Mouse (Mus musculus) MEL (cell line): Measurements from ENCODE around the gene Tdrd3.

ENCODE experiments used
- EP300 ChIP-seq, 2 experiments: IDR thresholded peaks; 2 replicates each; pipeline ENCODE4 v1.6.1; 2011; ENCODE audit warnings: improper control_type of control experiment in 2 of 2, low read length in 2 of 2, low read depth in 1 of 2, mild to moderate bottlenecking in 1 of 2
- GATA1 ChIP-seq: IDR thresholded peaks from 2 replicates; pipeline ENCODE4 v1.6.1; 2011; ENCODE audit warnings: low read depth, low read length, improper control_type of control experiment
- POLR2A ChIP-seq, 2 experiments: IDR thresholded peaks; 2 replicates each; pipeline ENCODE4 v1.6.1; 2011 to 2012; ENCODE audit warnings: low read length in 2 of 2, mild to moderate bottlenecking in 2 of 2, control low read depth in 1 of 2, improper control_type of control experiment in 1 of 2, low read depth in 1 of 2, moderate library complexity in 1 of 2; ENCODE audit not compliant: control insufficient read depth in 1 of 2, insufficient read depth in 1 of 2, poor library complexity in 1 of 2
- TAL1 ChIP-seq: IDR thresholded peaks from 2 replicates; pipeline ENCODE4 v1.6.1; 2012; ENCODE audit warnings: mild to moderate bottlenecking, inconsistent platforms, low read length, moderate library complexity, mixed read lengths
- ZNF384 ChIP-seq: IDR thresholded peaks from 2 replicates; pipeline ENCODE4 v1.6.1; 2012; ENCODE audit warnings: low read depth, mild to moderate bottlenecking, inconsistent platforms, low read length, improper control_type of control experiment

DNA sequence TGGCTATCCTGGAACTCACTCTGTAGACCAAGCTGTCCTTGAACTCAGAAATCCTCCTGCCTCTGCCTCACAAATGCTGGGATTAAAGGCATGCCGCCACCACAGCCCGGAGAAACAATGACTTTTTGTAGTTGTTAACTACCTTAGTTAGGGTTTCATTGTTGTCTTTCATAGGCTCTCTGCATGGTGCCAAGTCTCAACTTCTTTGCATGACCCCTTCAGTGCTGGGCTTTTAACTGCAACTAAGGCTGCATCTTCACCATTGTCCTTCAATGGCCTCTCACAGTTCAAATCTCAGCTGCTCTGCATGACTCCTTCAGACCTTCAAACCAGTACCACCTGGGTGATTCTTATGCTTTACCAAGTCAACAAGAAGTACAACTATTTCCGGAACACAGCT lies 23.3 kb upstream of the Tdrd3 start:
- TF ChIP-seq GATA1 = no peak
- TF ChIP-seq POLR2A (IDR thresholded peaks at IDR 0.05; ENCODE audit: control insufficient read depth in 1 of 2, insufficient read depth in 1 of 2, low read depth in 1 of 2, low read length in 2 of 2, poor library complexity in 1 of 2) = no peak
- no peak for TF ChIP-seq ZNF384
- TF ChIP-seq TAL1 = no peak
- TF ChIP-seq EP300 (IDR thresholded peaks at IDR 0.05; ENCODE audit: low read depth in 1 of 2, low read length in 2 of 2) = no peak
